Mouse (Mus musculus): ENCODE measurements at regions not wholly inside any gene's neighbourhood (a gene's known extent, or its start where the extent isn't known, plus 50 kb on each side); places are given as distances from the start of the nearest gene placed in this dataset.
A peak's percentile ranks its signal among the peaks of the same experiment; 100 is the strongest.

- WGBS, result 4% methylated on average over 18 of the region's 18 CpGs
- ATAC-seq (ENCODE audit: low read depth), result peak; percentile 82
Measured at GRCm38 (mm10) chr3:146345308-146345780, 59.1 kb upstream of the Ssx2ip start.

GRCm38 (mm10) chr3:146345946-146346345 is 58.5 kb upstream of the Ssx2ip start:
- 0 out of 2 replicates have a peak, but pooled peaks cover 2% of the 10 kb centered on the region for H3K4me1 ChIP-seq (replicated peaks; ENCODE audit: control insufficient read depth, insufficient read depth, low read length)
- no peaks in the 10 kb centered on the region for H3K27me3 ChIP-seq (ENCODE audit: control insufficient read depth, insufficient read depth, low read depth, low read length)
- H3K9me3 ChIP-seq (ENCODE audit: control insufficient read depth, low read length), result no peaks in the 10 kb centered on the region
- H3K36me3 ChIP-seq (ENCODE audit: control insufficient read depth, insufficient read depth, low read length), result no peaks in the 10 kb centered on the region
- no peak for ATAC-seq (ENCODE audit: low read depth)
- H3K4me3 ChIP-seq (ENCODE audit: low read length), result no peak overlapping the region
- no peak overlapping the region for H3K9ac ChIP-seq (ENCODE audit: low read length)
- 67% methylated on average over 4 of the region's 4 CpGs for WGBS
- H3K4me2 ChIP-seq (ENCODE audit: low read depth, low read length), result no peak overlapping the region
- no peak overlapping the region for H3K27ac ChIP-seq (ENCODE audit: low read length)

More at GRCm38 (mm10) chr3:146345308-146345780, 59.1 kb upstream of the Ssx2ip start:
- Histone ChIP-seq H3K4me3 (ENCODE audit: low read length) (peak overlapping the region; percentile 31), H3K4me2 (ENCODE audit: low read depth, low read length) (peak overlapping the region; percentile 55), H3K27me3 (ENCODE audit: control insufficient read depth, insufficient read depth, low read depth, low read length) (no peaks in the 10 kb centered on the region), H3K36me3 (ENCODE audit: control insufficient read depth, insufficient read depth, low read length) (no peaks in the 10 kb centered on the region), H3K4me1 (replicated peaks; ENCODE audit: control insufficient read depth, insufficient read depth, low read length) (0 out of 2 replicates have a peak, but pooled peaks cover 2% of the 10 kb centered on the region), H3K27ac (ENCODE audit: low read length) (no peak overlapping the region), H3K9ac (ENCODE audit: low read length) (peak overlapping the region; percentile 59), H3K9me3 (ENCODE audit: control insufficient read depth, low read length) (no peaks in the 10 kb centered on the region)

GRCm38 (mm10) chr3:146347311-146347710 is 57.1 kb upstream of the Ssx2ip start:
- Histone ChIP-seq H3K4me2 (ENCODE audit: low read depth, low read length) (no peak overlapping the region), H3K27me3 (ENCODE audit: control insufficient read depth, insufficient read depth, low read depth, low read length) (no peaks in the 10 kb centered on the region), H3K9ac (ENCODE audit: low read length) (no peak overlapping the region), H3K9me3 (ENCODE audit: control insufficient read depth, low read length) (no peaks in the 10 kb centered on the region), H3K36me3 (ENCODE audit: control insufficient read depth, insufficient read depth, low read length) (no peaks in the 10 kb centered on the region), H3K4me1 (replicated peaks; ENCODE audit: control insufficient read depth, insufficient read depth, low read length) (0 out of 2 replicates have a peak, but pooled peaks cover 2% of the 10 kb centered on the region), H3K4me3 (ENCODE audit: low read length) (no peak overlapping the region), H3K27ac (ENCODE audit: low read length) (no peak overlapping the region)
- 78% methylated on average over 3 of the region's 3 CpGs for WGBS
- no peak for ATAC-seq (ENCODE audit: low read depth)

GRCm38 (mm10) chr3:146348921-146349320 is 55.5 kb upstream of the Ssx2ip start:
- Histone ChIP-seq H3K4me1 (replicated peaks; ENCODE audit: control insufficient read depth, insufficient read depth, low read length) (0 out of 2 replicates have a peak, but pooled peaks cover 2% of the 10 kb centered on the region), H3K27ac (ENCODE audit: low read length) (no peak overlapping the region), H3K9ac (ENCODE audit: low read length) (no peak overlapping the region), H3K36me3 (ENCODE audit: control insufficient read depth, insufficient read depth, low read length) (no peaks in the 10 kb centered on the region), H3K27me3 (ENCODE audit: control insufficient read depth, insufficient read depth, low read depth, low read length) (no peaks in the 10 kb centered on the region), H3K9me3 (ENCODE audit: control insufficient read depth, low read length) (no peaks in the 10 kb centered on the region), H3K4me3 (ENCODE audit: low read length) (no peak overlapping the region), H3K4me2 (ENCODE audit: low read depth, low read length) (no peak overlapping the region)
- no peak for ATAC-seq (ENCODE audit: low read depth)
- 72% methylated on average over 8 of the region's 8 CpGs for WGBS

GRCm38 (mm10) chr3:146349393-146349792 is 55.0 kb upstream of the Ssx2ip start:
- Histone ChIP-seq H3K36me3 (ENCODE audit: control insufficient read depth, insufficient read depth, low read length) (no peaks in the 10 kb centered on the region), H3K27me3 (ENCODE audit: control insufficient read depth, insufficient read depth, low read depth, low read length) (no peaks in the 10 kb centered on the region), H3K9me3 (ENCODE audit: control insufficient read depth, low read length) (no peaks in the 10 kb centered on the region), H3K27ac (ENCODE audit: low read length) (no peak overlapping the region), H3K4me3 (ENCODE audit: low read length) (no peak overlapping the region), H3K4me1 (replicated peaks; ENCODE audit: control insufficient read depth, insufficient read depth, low read length) (0 out of 2 replicates have a peak, but pooled peaks cover 2% of the 10 kb centered on the region), H3K4me2 (ENCODE audit: low read depth, low read length) (no peak overlapping the region), H3K9ac (ENCODE audit: low read length) (no peak overlapping the region)
- ATAC-seq (ENCODE audit: low read depth), result no peak
- WGBS, result 48% methylated on average over 8 of the region's 8 CpGs

- H3K27me3 ChIP-seq (ENCODE audit: control insufficient read depth, insufficient read depth, low read depth, low read length), result no peaks in the 10 kb centered on the region
- H3K4me3 ChIP-seq (ENCODE audit: low read length), result no peak overlapping the region
- no peaks in the 10 kb centered on the region for H3K36me3 ChIP-seq (ENCODE audit: control insufficient read depth, insufficient read depth, low read length)
- no peak for ATAC-seq (ENCODE audit: low read depth)
- 91% methylated on average over 9 of the region's 9 CpGs for WGBS
- H3K4me2 ChIP-seq (ENCODE audit: low read depth, low read length), result no peak overlapping the region
- no peaks in the 10 kb centered on the region for H3K9me3 ChIP-seq (ENCODE audit: control insufficient read depth, low read length)
- 0 out of 2 replicates have a peak, but pooled peaks cover 2% of the 10 kb centered on the region for H3K4me1 ChIP-seq (replicated peaks; ENCODE audit: control insufficient read depth, insufficient read depth, low read length)
- H3K27ac ChIP-seq (ENCODE audit: low read length), result no peak overlapping the region
- no peak overlapping the region for H3K9ac ChIP-seq (ENCODE audit: low read length)
Measured at GRCm38 (mm10) chr3:146350126-146350525, 54.3 kb upstream of the Ssx2ip start.

GRCm38 (mm10) chr3:146351468-146351867 is 53.0 kb upstream of the Ssx2ip start:
- ATAC-seq (ENCODE audit: low read depth), result no peak
- WGBS, result 94% methylated on average over 1 of the region's 1 CpGs
- Histone ChIP-seq H3K9me3 (ENCODE audit: control insufficient read depth, low read length) (no peaks in the 10 kb centered on the region), H3K4me2 (ENCODE audit: low read depth, low read length) (no peak overlapping the region), H3K9ac (ENCODE audit: low read length) (no peak overlapping the region), H3K27ac (ENCODE audit: low read length) (no peak overlapping the region), H3K36me3 (ENCODE audit: control insufficient read depth, insufficient read depth, low read length) (no peaks in the 10 kb centered on the region), H3K27me3 (ENCODE audit: control insufficient read depth, insufficient read depth, low read depth, low read length) (no peaks in the 10 kb centered on the region), H3K4me3 (ENCODE audit: low read length) (no peak overlapping the region), H3K4me1 (replicated peaks; ENCODE audit: control insufficient read depth, insufficient read depth, low read length) (no peaks in the 10 kb centered on the region)

- H3K27me3 ChIP-seq (ENCODE audit: control insufficient read depth, insufficient read depth, low read depth, low read length), result no peaks in the 10 kb centered on the region
- no peak overlapping the region for H3K27ac ChIP-seq (ENCODE audit: low read length)
- no peak for ATAC-seq (ENCODE audit: low read depth)
- H3K9ac ChIP-seq (ENCODE audit: low read length), result no peak overlapping the region
- no peaks in the 10 kb centered on the region for H3K36me3 ChIP-seq (ENCODE audit: control insufficient read depth, insufficient read depth, low read length)
- H3K4me3 ChIP-seq (ENCODE audit: low read length), result no peak overlapping the region
- WGBS, result 79% methylated on average over 4 of the region's 4 CpGs
- no peak overlapping the region for H3K4me2 ChIP-seq (ENCODE audit: low read depth, low read length)
- no peaks in the 10 kb centered on the region for H3K4me1 ChIP-seq (replicated peaks; ENCODE audit: control insufficient read depth, insufficient read depth, low read length)
- H3K9me3 ChIP-seq (ENCODE audit: control insufficient read depth, low read length), result no peaks in the 10 kb centered on the region
Measured at GRCm38 (mm10) chr3:146352187-146352586, 52.3 kb upstream of the Ssx2ip start.

GRCm38 (mm10) chr3:146353961-146354360 is 50.5 kb upstream of the Ssx2ip start:
- H3K9ac ChIP-seq (ENCODE audit: low read length), result no peak overlapping the region
- H3K27ac ChIP-seq (ENCODE audit: low read length), result no peak overlapping the region
- no peak overlapping the region for H3K4me3 ChIP-seq (ENCODE audit: low read length)
- ATAC-seq (ENCODE audit: low read depth), result no peak
- no peaks in the 10 kb centered on the region for H3K9me3 ChIP-seq (ENCODE audit: control insufficient read depth, low read length)
- H3K36me3 ChIP-seq (ENCODE audit: control insufficient read depth, insufficient read depth, low read length), result no peaks in the 10 kb centered on the region
- no peaks in the 10 kb centered on the region for H3K4me1 ChIP-seq (replicated peaks; ENCODE audit: control insufficient read depth, insufficient read depth, low read length)
- no peaks in the 10 kb centered on the region for H3K27me3 ChIP-seq (ENCODE audit: control insufficient read depth, insufficient read depth, low read depth, low read length)
- no peak overlapping the region for H3K4me2 ChIP-seq (ENCODE audit: low read depth, low read length)
- 96% methylated on average over 4 of the region's 4 CpGs for WGBS
